Mouse (Mus musculus): Measurements from ENCODE around the gene Cul7. TPM values are rescaled to one million over a fixed set of nuclear protein-coding genes. Genes with fewer than 3 reads are reported as not detected.

Gene Cul7
- total and polyA plus RNA-seq, 3 experiments: 33.3 to 82.5 (median 68.1) TPM

GRCm38 (mm10) chr17:46679843-46680759 lies 30.0 kb downstream of the Cul7 start:
- H3K27me3 ChIP-seq (replicated peaks): no peaks in the 10 kb centered on the region
- in situ Hi-C loops (cut with MboI; ENCODE audit: low pct_ligation_motif_present, low pct_unique_long_range_greater_than_20kb, low sequenced_read_pairs): no loop called here
- H3K27ac ChIP-seq (ENCODE audit: insufficient read depth, low read depth): peak overlapping the region; percentile 64
- no peaks in the 10 kb centered on the region for H3K9me3 ChIP-seq (replicated peaks; ENCODE audit: low read length)
- H3K9ac ChIP-seq (ENCODE audit: insufficient read depth, low read depth): peak overlapping the region; percentile 99
- DNase-seq (ENCODE audit: extremely low read depth): peak; percentile 64
- H3K4me3 ChIP-seq (replicated peaks in 1 of 3; ENCODE audit: low read depth in 2 of 3, low read length in 2 of 3, poor library complexity in 1 of 3): peak overlapping the region; percentile 77 to 99 (median 86)
- H3K4me1 ChIP-seq (ENCODE audit: control insufficient read depth in 1 of 2, insufficient read depth in 2 of 2): peaks cover 7 to 30% of the 10 kb centered on the region in 2 experiments
- dilution Hi-C loops (cut with MboI; ENCODE audit: extremely low pct_ligation_motif_present, extremely low pct_unique_long_range_greater_than_20kb, low sequenced_read_pairs): no loop called here
- peaks cover 58 to 69% of the 10 kb centered on the region in 2 experiments for H3K36me3 ChIP-seq (replicated peaks in 1 of 2; ENCODE audit: control insufficient read depth in 1 of 2, insufficient read depth in 1 of 2, low read length in 1 of 2)
- peak overlapping the region; percentile 81 for H3K4me2 ChIP-seq (ENCODE audit: insufficient read depth, low read depth, poor library complexity, severe bottlenecking)
- peaks cover 29% of the 10 kb centered on the region for H3K79me2 ChIP-seq (replicated peaks; ENCODE audit: control insufficient read depth, extremely low read depth, insufficient read depth, poor library complexity, severe bottlenecking)
- TF ChIP-seq JUND (conservative IDR thresholded peaks at IDR 0.05; ENCODE audit: low read depth, low read length): no peak
- no peak for TF ChIP-seq MAFK (IDR thresholded peaks at IDR 0.05; ENCODE audit: insufficient replicate concordance, low read length)
- TF ChIP-seq CTCF (conservative IDR thresholded peaks at IDR 0.05 in 1 of 2, IDR thresholded peaks at IDR 0.05 in 1 of 2; ENCODE audit: low read depth in 2 of 2, low read length in 2 of 2): peak in 1 of 2 experiments; percentile 9; a peak in 1 of 4 replicates
- peak; percentile 42; the same call in 1 of the 2 replicates for TF ChIP-seq SIN3A (IDR thresholded peaks at IDR 0.05; ENCODE audit: low read length)
- TF ChIP-seq CHD2 (IDR thresholded peaks at IDR 0.05; ENCODE audit: low read length): peak; percentile 91; the same call in 1 of the 2 replicates
- no peak for TF ChIP-seq CHD1 (IDR thresholded peaks at IDR 0.05; ENCODE audit: low read depth, low read length)
- TF ChIP-seq MEF2A (IDR thresholded peaks at IDR 0.05; ENCODE audit: borderline replicate concordance, low read depth, low read length): no peak
- TF ChIP-seq NELFE (IDR thresholded peaks at IDR 0.05; ENCODE audit: low read depth, low read length): 0 out of 2 replicates have a peak, but pooled peaks have one; percentile 21
- no peak for TF ChIP-seq POLR2AphosphoS2 (IDR thresholded peaks at IDR 0.05; ENCODE audit: low read depth, low read length)
- TF ChIP-seq ELF1 (IDR thresholded peaks at IDR 0.05; ENCODE audit: low read depth, low read length): peak; percentile 54
- TF ChIP-seq MAZ (IDR thresholded peaks at IDR 0.05; ENCODE audit: low read depth, low read length): peak; percentile 59; the same call in 1 of the 2 replicates
- TF ChIP-seq ETS1 (conservative IDR thresholded peaks at IDR 0.05; ENCODE audit: low read depth, low read length): no peak
- peak; percentile 42; the same call in 1 of the 2 replicates for TF ChIP-seq POLR2A (IDR thresholded peaks at IDR 0.05; ENCODE audit: low read depth, low read length)
- 0 out of 2 replicates have a peak, but pooled peaks have one; percentile 36 for TF ChIP-seq UBTF (IDR thresholded peaks at IDR 0.05; ENCODE audit: low read depth, low read length)
- no peak for TF ChIP-seq RCOR1 (conservative IDR thresholded peaks at IDR 0.05; ENCODE audit: low read depth, low read length)
- TF ChIP-seq MYC (IDR thresholded peaks at IDR 0.05; ENCODE audit: low read depth, low read length): 0 out of 2 replicates have a peak, but pooled peaks have one; percentile 25
- TF ChIP-seq JUN (IDR thresholded peaks at IDR 0.05; ENCODE audit: insufficient read depth, low read depth, low read length): no peak

GRCm38 (mm10) chr17:46680760-46681373 lies 30.7 kb downstream of the Cul7 start, which contains the start of gene Klhdc3:
Gene Klhdc3, minus strand, starts transcription at chr17:46680914.
- DNase-seq (ENCODE audit: extremely low read depth): peak; percentile 99
- in situ Hi-C loops (cut with MboI; ENCODE audit: low pct_ligation_motif_present, low pct_unique_long_range_greater_than_20kb, low sequenced_read_pairs): no loop called here
- dilution Hi-C loops (cut with MboI; ENCODE audit: extremely low pct_ligation_motif_present, extremely low pct_unique_long_range_greater_than_20kb, low sequenced_read_pairs): no loop called here
- H3K4me2 ChIP-seq (ENCODE audit: insufficient read depth, low read depth, poor library complexity, severe bottlenecking): peak within 1 kb of the TSS; percentile 81
- peak within 1 kb of the TSS; percentile 64 for H3K27ac ChIP-seq (ENCODE audit: insufficient read depth, low read depth)
- peak within 1 kb of the TSS; percentile 77 to 99 (median 86) for H3K4me3 ChIP-seq (replicated peaks in 1 of 3; ENCODE audit: low read depth in 2 of 3, low read length in 2 of 3, poor library complexity in 1 of 3)
- H3K9ac ChIP-seq (ENCODE audit: insufficient read depth, low read depth): peak within 1 kb of the TSS; percentile 99
- peaks cover 58 to 69% of the 10 kb centered on the region in 2 experiments for H3K36me3 ChIP-seq (replicated peaks in 1 of 2; ENCODE audit: control insufficient read depth in 1 of 2, insufficient read depth in 1 of 2, low read length in 1 of 2)
- peaks cover 7 to 29% of the 10 kb centered on the region in 2 experiments for H3K4me1 ChIP-seq (ENCODE audit: control insufficient read depth in 1 of 2, insufficient read depth in 2 of 2)
- no peaks in the 10 kb centered on the region for H3K9me3 ChIP-seq (replicated peaks; ENCODE audit: low read length)
- no peaks in the 10 kb centered on the region for H3K27me3 ChIP-seq (replicated peaks)
- H3K79me2 ChIP-seq (replicated peaks; ENCODE audit: control insufficient read depth, extremely low read depth, insufficient read depth, poor library complexity, severe bottlenecking): peaks cover 29% of the 10 kb centered on the region
- no peak for TF ChIP-seq ZNF384 (IDR thresholded peaks at IDR 0.05; ENCODE audit: low read depth, low read length)
- peak; percentile 87 for TF ChIP-seq BHLHE40 (IDR thresholded peaks at IDR 0.05; ENCODE audit: low read depth, low read length)
- no peak for TF ChIP-seq UBTF (IDR thresholded peaks at IDR 0.05; ENCODE audit: low read depth, low read length)
- no peak for TF ChIP-seq ZC3H11A (IDR thresholded peaks at IDR 0.05; ENCODE audit: low read depth, low read length)
- peak; percentile 90 for TF ChIP-seq NRF1 (IDR thresholded peaks at IDR 0.05; ENCODE audit: low read depth, low read length)
- peak; percentile 48 for TF ChIP-seq TCF12 (IDR thresholded peaks at IDR 0.05; ENCODE audit: low read depth, low read length)
- TF ChIP-seq IRF4 (IDR thresholded peaks at IDR 0.05; ENCODE audit: low read depth, low read length): no peak
- TF ChIP-seq ELF1 (IDR thresholded peaks at IDR 0.05; ENCODE audit: low read depth, low read length): peak; percentile 71
- no peak for TF ChIP-seq CHD2 (IDR thresholded peaks at IDR 0.05; ENCODE audit: low read length)
- TF ChIP-seq ZMIZ1 (IDR thresholded peaks at IDR 0.05; ENCODE audit: low read depth, low read length): peak; percentile 52; the same call in 1 of the 2 replicates
- TF ChIP-seq GABPA (IDR thresholded peaks at IDR 0.05; ENCODE audit: insufficient replicate concordance, low read depth, low read length): no peak; the same call in 1 of the 2 replicates
- TF ChIP-seq HCFC1 (IDR thresholded peaks at IDR 0.05; ENCODE audit: low read depth, low read length): peak; percentile 93
- no peak for TF ChIP-seq RAD21 (IDR thresholded peaks at IDR 0.05; ENCODE audit: low read depth, low read length)
- TF ChIP-seq RCOR1 (conservative IDR thresholded peaks at IDR 0.05; ENCODE audit: low read depth, low read length): no peak
- no peak for TF ChIP-seq EP300 (IDR thresholded peaks at IDR 0.05; ENCODE audit: low read length)
- TF ChIP-seq JUND (conservative IDR thresholded peaks at IDR 0.05; ENCODE audit: low read depth, low read length): no peak
- TF ChIP-seq POLR2A (IDR thresholded peaks at IDR 0.05; ENCODE audit: low read depth, low read length): peak; percentile 85

Data from CH12.LX (cell line).